Mouse (Mus musculus): Measurements from ENCODE around the gene Misp. TPM values are rescaled to one million over a fixed set of nuclear protein-coding genes. Genes with fewer than 3 reads are reported as not detected.
A peak's percentile ranks its signal among the peaks of the same experiment; 100 is the strongest.

Gene Misp
- total RNA-seq, 2 experiments from 2014 or later = 0.33 to 0.78 TPM

DNA sequence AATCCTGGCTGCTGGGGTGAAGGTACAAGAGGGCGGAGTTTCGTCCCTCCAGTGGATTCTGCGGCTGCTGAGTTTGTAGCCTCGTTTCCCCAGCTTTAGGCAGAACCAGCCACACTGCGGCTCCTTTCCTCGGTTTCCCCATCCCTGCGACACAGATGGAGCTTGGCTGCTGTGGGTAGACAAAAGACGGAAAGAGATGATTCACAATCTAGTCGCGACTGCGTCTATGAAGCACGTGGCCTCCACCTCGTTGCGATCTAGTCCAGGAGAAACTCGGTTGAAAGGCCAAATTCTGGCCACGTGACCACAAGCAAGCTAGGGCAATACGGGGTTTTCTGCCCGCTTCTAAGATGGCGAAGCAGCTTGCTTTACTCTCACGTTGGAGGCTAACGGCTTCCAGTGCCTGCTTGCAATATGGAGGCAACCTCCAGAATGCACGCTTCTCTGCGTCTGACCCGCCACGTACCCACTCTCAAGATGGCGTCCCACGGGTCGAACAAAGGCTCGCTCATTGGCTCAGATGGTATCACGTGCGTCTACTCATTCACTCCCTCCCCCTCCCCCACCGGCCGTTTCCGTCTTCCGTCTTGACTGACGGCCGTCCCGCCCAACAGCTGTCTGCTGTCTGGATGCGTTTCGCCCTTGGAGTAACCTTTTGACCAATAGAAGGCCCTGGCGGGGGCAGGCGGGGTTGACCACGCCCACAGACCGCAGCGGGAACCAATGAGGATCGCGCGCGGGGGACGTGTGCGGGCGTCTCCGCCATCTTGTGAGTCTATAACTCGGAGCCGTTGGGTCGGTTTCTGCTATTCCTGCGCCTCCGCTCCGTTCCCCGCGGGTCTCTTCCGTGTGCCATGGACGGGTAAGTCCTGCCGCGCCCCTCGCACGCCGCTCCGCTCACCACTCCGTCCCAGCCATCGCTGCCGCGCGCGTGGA is 33.3 kb downstream of the Misp start, which contains the start of gene Ptbp1:
Gene Ptbp1 (plus strand): TSS at position 568 of the 936 bp plus-strand sequence.
- peak; percentile 97 to 98 for DNase-seq (ENCODE audit: low spot score in 2 of 2)

DNA sequence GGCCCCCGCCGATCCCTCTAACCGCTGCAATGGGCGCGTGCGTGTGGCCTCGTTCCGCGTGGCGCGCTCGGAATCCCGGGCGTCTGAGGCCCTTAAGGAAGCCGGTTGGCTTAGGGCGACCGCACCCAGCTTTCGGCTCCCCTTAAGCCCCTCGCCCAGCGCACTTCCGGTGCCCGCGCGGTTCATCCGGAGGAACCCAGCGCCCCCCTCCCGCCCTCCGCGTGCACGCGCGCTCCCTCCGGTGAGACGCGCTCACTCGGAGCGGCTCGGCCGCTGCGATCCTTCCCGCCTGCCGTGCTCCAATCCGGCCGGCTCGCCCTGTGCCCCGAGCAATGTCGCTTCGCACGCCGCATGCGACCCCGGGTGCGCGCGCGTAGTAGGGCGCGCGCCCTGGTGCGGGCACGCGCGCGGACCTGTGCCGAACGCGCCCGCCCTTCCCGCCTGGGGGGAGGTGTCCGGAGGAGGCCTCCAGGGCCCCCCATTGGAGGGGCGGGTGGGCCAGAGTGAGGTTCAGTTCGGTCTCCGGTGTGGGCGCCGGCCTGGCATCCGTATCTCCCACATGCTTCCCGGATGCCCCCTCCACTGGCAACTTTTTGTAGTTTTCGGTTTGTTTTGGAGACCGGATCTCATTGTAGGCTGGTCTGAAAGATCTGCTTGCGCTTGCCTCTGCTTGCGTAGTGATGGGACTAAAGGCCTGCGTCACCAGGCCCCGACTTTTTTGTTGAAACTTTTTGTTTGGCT is 34.2 kb downstream of the Misp start:
- no peak for DNase-seq (ENCODE audit: low spot score in 2 of 2)

DNA sequence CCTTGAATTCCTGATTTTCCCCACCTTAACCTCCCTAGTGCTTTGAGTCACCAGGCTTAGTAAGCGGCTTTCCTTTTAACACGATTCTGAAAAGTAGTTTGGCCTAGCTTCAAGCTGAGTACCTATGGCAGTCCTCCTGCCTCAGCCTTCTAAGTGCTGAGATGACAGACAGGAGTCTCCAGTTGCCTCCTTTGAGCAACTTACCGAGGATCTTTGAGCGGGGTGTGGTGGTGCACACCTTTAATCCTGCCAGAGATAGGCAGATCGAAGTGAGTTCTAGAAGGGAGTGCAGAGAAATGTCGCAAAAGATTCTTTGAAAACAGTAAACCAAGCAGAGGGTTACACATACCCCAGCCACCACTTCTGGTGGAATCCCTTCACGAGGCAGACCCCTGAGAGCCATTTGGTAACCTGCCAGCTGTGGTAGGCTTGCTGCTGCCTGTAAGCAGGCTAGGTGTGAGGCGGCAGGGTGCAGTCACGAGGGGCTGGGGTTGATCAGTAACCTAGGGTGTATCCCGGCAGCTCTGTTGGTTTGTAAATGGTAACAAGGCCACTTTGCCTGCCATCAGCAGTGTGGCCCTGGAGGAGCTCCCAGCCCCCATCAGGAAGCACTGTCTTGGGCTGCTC is 34.9 kb downstream of the Misp start:
- no peak for DNase-seq (ENCODE audit: low spot score in 2 of 2)

DNA sequence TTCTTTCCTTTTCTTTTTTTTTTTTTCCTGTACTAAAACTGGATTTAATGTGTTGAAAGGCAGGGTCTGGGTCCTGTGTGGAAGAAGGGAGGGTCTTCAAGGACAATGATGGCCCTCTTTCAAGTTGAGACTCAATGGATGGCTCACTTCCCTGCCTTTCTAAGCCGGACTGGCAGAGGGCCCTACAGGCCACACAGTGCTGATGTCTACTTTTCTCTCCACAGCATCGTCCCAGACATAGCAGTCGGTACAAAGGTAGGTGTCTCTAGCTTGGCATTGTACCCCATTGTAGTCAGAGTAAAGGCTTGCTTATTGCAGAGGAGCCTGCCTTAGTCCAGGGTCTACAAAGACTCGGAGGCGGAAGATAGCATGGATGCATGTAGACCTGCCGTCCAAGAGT is 35.5 kb downstream of the Misp start:
- no peak for DNase-seq (ENCODE audit: low spot score in 2 of 2)

DNA sequence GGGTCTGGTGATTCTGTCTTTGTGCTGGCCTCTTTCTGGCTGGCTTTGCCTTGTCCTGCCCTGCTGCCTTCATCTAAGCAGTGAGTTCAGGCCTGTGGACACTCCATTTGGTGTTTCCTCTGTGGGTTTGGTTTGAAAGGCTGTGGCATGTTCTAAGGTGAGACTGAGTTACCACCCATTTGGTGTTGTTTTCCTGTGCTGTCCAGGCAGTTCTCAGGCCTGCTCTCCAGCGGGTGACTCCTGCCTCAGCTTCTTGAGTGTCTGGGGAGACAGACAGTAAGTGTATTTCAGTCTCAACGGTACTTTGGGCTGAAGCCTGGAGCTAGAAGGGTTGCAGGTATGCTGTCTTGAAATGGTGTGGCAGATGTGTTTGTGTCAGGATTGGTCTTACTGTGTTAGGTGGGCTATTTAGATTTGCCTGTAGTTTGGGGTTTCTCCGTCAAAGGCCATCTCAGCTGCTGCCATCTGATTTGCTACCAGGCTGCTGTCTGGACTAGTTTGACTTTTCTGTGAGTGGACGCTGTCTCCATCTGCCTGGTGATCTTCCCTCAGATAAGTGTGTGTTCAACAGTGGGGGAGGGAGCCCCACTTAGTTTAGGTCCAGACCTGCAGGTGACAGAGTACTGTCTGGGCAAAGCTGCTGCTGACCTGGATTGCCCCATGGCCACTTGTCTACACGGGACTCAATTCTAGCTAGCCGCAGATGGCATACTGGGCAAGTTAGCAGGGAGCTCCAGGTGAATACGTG is 36.1 kb downstream of the Misp start:
- no peak for DNase-seq (ENCODE audit: low spot score in 2 of 2)

DNA sequence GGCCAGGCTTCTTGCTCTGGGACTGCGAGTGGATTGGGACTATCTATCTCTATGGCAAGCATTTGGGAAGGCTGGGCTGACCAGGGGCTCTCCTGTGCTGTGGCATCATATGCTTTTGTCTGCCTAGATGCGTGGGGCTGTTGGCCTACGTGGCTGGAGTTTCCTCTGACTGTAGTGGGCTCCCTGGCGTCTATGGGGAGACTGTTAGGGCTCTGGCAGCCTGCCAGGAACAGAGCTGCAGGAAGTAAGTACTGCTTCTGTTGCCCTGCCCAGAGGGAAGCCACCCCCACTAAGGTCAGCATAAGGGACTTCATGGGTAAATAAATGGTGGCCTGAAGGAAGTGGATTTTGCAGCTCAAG is 36.6 kb downstream of the Misp start:
- peak in 1 of 2 experiments; percentile 65 for DNase-seq (ENCODE audit: low spot score in 2 of 2)

DNA sequence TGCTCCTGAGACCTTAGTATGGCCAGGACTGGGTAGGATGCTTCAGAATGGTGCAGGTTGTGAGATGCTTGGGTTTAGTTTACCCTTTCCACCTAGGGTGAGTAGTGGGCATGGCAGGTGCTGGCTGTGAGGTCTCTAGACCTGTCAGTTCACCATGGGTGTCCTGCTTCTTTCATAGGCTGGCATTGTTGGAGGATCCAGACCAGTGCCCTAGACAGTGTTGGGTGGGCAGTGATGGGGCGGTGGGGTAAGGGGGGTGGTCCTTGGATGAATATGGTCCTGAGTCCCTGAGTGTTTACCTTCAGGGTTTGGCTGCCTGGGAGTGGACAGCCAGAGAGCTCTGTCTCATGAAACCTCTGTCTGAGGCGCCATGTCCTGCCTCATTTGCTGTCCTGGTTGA is 37.1 kb downstream of the Misp start:
- DNase-seq (ENCODE audit: low spot score in 2 of 2) = no peak

DNA sequence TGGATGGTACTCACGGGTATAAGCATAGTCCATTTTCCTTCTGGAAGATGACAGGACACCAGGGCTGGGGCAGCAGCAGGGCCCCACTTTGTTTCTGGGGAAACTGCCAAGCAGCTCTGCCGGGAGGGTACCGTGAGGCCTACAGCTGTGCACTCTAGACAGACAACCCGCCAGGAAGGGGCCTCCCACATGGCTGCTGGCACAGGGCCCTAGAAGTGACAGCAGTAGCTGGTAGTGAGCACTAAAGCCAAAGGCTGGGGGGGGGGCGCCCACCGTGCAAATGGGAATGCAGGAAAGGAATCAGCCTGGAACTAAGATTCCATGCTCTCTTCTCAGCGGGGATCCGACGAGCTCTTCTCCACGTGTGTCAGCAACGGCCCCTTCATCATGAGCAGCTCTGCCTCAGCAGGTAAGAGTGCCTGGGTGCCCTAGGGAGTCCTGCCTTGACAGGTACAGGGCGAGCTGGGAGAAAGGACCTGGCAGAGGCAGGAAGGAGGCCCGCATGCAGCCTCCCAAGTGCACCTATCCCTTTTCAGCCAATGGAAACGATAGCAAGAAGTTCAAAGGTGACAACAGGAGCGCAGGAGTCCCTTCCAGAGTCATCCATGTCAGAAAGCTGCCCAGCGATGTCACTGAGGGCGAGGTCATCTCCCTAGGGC is 37.8 kb downstream of the Misp start:
- peak; percentile 75 to 78 for DNase-seq (ENCODE audit: low spot score in 2 of 2)

DNA sequence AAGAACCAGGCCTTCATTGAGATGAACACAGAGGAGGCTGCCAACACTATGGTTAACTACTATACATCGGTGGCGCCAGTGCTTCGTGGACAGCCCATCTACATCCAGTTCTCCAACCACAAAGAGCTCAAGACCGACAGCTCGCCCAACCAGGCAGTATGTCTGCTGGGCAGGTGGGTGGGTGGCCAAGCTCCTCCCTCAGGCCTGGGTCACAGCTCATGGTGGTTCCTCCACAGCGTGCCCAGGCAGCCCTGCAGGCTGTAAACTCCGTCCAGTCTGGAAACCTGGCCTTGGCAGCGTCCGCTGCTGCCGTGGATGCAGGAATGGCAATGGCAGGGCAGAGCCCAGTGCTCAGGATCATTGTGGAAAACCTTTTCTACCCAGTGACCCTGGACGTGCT is 38.3 kb downstream of the Misp start:
- DNase-seq (ENCODE audit: low spot score in 2 of 2) = no peak

DNA sequence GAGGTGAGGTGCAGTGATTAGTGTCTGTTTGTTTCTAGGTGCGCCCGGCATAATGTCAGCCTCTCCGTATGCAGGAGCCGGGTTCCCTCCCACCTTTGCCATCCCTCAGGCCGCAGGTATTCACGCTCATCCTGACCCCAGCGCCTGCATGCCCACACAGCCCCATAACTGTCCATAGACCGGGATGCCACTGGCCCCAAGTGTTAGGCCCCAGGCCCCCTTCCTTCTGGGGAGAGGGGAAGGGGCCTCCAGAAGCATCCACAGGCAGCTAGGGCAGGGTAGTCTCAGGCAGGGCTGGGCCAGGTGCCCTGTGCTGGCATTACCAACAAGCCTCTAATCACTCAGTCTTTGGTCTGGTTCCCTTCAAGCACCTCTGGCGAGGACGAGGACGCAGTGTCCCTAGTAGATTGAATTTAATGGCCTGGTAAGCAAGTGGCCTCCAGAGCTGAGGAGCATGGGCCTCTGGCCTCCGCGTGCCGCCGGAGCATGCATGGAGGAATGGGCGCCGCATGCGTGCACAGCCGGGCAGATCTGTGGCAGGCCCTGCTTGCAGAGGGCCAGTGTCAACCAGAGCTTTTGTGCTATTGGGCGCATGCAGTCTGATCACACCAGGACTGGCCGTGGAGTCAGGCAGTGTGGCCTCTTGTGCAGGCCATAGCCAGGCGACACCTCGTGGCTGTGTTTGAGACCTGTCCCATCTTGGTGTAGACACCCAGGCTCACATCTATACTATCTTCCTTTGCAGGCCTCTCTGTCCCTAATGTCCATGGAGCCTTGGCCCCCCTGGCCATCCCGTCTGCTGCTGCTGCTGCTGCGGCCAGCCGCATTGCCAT is 39.5 kb downstream of the Misp start:
- no peak for DNase-seq (ENCODE audit: low spot score in 2 of 2)

DNA sequence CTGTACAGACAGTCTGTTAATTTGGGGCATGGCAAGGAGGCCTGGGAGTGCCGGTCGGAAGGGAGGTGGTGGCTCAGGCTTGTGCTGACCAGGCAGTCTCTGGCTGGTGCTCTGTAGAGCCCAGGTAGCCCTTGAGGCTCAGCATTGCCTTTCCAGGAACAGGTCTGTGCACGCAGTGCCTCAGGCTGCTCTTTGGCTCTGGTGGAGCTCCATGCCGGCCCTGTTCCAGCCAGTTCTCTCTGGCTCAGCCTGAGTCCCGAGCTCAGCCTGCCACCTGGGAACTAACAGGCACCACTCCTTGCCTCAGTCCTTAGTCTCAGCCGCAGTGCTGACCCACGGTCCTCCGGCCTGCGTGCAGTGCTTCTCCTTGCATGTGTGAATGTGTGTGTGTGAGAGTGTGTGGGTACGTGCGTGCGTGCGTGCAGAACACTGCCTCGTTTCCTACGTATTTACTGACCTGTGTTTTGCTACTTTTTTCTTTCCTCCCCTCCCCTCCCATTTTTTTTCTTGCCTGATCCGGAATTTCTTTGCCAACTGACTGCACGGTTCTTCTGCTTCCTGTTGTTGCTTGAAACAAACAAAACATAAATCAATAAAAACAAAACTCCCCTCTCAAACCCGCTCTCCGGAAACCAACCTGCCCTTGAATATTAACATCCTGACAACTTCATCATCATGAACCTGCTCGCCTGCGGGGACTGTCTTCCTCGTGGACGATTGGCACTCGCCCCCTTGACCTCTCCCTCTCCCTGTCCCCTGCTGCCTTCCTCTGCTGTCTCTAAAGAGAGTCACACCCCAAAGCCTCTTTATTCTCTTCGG is 40.6 kb downstream of the Misp start:
- no peak for DNase-seq (ENCODE audit: low spot score in 2 of 2)

DNA sequence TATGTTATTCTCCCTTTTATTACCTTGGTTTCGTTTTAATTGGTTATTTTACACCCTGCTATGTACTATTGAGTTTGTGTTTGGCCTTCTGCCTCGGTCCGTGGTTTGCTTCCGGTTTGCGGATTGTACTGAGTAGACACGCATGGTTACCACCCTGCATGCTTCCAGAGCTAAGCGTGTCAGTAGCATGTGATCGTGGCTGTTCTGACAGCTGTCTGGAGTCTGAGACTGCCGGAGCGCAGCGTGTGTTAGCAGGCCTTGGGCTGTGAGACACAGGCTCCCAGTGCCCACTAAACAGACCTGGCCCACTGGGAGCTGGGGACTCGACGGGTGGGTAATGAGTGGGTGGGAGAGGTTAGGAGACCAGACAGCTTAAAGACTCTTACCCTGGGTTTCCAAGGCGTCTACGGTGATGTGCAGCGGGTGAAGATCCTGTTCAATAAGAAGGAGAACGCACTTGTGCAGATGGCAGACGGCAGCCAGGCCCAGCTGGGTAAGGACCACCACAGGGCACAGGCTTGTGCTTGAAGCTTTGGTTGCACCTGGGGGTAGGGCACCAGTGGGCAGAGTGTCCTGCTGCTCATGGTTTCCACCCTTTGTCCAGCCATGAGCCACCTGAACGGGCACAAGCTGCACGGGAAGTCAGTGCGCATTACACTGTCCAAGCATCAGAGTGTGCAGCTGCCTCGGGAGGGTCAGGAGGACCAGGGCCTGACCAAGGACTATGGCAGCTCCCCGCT is 41.4 kb downstream of the Misp start:
- no peak for DNase-seq (ENCODE audit: low spot score in 2 of 2)

DNA sequence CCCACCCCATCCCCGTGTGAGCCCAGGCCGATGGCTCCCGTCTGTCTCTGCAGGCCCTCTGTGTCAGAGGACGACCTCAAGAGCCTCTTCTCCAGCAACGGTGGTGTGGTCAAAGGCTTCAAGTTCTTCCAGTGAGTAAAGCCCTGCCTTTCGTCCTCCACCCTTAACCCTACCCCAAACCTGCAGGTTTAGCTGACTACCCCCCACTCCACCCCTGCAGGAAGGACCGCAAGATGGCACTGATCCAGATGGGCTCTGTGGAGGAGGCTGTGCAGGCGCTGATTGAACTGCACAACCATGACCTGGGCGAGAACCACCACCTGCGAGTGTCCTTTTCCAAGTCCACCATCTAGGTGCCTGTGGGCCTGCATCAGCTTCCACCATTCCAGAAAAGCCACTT is 42.1 kb downstream of the Misp start:
- DNase-seq (ENCODE audit: low spot score in 2 of 2) = no peak

DNA sequence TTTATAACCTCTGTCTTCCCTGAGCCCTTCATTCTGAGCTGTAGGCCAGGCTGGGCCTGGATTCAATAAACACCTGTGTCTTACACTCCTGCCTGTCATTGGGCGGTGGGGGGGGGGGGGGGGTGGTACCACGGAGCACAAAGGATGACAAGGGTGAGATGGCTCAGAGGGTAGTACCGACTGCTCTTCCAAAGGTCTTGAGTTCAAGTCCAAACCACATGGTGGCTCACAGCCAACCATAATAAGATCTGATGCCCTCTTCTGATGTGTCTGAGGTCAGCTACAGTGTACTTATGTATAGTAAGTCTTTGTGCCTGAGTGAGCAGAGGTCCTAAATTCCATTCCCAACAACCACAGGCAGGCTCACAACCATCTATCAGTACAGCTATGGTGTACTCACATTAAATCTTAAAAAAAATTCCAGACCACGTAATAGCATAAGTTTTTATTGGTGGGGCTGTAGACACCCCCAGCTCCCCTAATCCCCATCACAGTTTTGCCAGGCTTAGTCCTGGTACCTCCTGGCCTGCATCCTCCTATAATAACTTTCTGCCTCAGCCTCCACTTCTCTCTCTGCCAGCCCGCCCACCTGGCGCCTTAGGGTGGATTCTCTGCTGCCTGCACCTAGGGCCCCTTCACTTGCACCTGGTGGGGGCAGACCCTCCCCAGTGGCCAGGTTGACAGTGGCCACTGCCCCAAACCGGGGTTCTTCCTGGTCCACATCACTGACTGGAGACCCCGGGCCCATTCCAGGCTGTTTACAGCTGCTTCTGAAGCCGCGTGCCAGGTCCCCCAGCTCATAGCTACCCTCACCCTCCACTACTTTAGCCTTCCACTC is 43.8 kb downstream of the Misp start:
- no peak for DNase-seq (ENCODE audit: low spot score in 2 of 2)

DNA sequence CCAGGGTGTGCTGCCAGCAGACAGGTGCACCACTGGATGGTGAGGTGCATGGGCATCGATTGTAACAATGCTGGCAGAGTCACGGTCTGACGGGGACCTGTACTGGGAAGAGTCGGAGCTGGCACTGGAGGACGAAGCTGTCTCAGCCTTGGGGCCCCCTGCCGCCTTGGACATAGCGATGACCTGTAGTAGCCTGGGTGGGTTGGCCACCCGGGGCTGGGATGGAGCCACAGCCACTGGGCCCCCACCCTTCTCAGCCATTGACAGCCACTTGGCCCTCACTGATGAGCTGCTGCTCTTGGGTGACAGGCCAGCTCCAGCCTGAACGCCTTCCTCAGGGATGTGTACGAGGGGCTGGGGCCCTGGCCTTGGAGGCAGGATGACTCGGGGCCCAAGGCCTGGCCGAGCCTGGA is 44.4 kb downstream of the Misp start:
- DNase-seq (ENCODE audit: low spot score in 2 of 2) = no peak

DNA sequence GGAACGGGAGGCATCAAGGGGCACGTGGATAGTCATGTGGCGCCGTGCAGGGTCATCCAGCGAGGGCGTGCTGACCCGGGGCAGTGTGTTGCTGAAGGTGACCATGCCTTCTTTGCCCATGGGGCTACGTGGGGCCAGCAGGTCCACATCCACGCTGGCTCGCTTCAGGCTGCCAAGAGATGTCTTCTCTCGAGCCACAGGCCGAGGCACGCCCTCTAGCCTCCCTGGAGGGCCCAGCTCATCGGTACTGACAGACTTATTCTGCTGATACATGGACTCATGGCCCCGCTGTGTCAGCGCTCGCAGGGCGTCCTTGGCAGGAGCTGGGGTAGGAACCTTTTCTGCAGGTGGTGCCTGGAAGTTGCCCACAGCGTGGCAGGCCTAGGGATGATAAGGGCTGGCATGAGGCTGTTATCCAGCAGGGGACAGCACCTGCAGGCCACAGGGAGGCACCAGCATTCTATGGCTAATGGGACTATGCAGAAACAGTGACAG is 45.1 kb downstream of the Misp start:
- DNase-seq (ENCODE audit: low spot score in 2 of 2) = no peak

DNA sequence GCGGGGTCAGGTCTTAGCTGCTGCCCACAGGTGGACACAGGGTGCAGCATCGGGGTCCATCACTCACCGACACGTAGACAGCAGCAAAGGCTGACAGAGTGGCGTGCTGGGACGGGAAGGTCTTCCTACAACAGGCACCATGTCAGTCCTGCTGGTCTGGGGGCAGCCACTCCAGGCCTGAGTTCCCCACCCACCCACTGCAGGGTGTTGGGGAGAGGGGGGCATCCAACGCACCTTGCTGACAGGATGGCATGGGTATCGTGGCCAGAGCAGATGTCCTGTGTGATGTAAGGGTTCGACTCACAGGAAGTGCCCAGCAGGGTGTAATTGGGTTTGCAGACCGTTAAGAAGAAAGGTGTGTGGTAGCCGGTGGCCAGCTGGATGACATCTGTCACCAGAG is 45.8 kb downstream of the Misp start:
- DNase-seq (ENCODE audit: low spot score in 2 of 2) = no peak

Measured in layer of hippocampus, postnatal 10 days (tissue).